Mouse (Mus musculus): ENCODE measurements around the gene Parvb. TPM values are rescaled to one million over a fixed set of nuclear protein-coding genes. Genes with fewer than 3 reads are reported as not detected.

Parvb gene
- polyA plus RNA-seq, 1 experiment, result 54.5 TPM

GRCm38 (mm10) chr15:84349915-84350738 lies 118.3 kb downstream of the Parvb start:
- TF ChIP-seq POLR2A (IDR thresholded peaks at IDR 0.05; ENCODE audit: insufficient read depth, low read length) (no peak), EP300 (IDR thresholded peaks at IDR 0.05; ENCODE audit: insufficient read depth, low read depth, low read length) (no peak), CTCF (IDR thresholded peaks at IDR 0.05; ENCODE audit: low read depth, low read length) (no peak)
- Histone ChIP-seq H3K9me3 (replicated peaks; ENCODE audit: control insufficient read depth, insufficient read depth, low read length, poor library complexity, severe bottlenecking) (peaks cover 7% of the 10 kb centered on the region), H3K9ac (ENCODE audit: low read depth, poor library complexity, severe bottlenecking) (no peak overlapping the region), H3K4me1 (ENCODE audit: control insufficient read depth, insufficient read depth, low read length) (no peaks in the 10 kb centered on the region), H3K36me3 (ENCODE audit: control insufficient read depth, insufficient read depth, low read length, poor library complexity, severe bottlenecking) (no peaks in the 10 kb centered on the region), H3K4me3 (ENCODE audit: low read depth, low read length) (no peak overlapping the region), H3K27ac (ENCODE audit: insufficient read depth, low read length) (no peak overlapping the region), H3K27me3 (ENCODE audit: control insufficient read depth, insufficient read depth, low read length, poor library complexity, severe bottlenecking) (no peaks in the 10 kb centered on the region)

GRCm38 (mm10) chr15:84351342-84351741 lies 119.5 kb downstream of the Parvb start:
- no peaks in the 10 kb centered on the region for H3K4me1 ChIP-seq (ENCODE audit: control insufficient read depth, insufficient read depth, low read length)
- no peak overlapping the region for H3K4me3 ChIP-seq (ENCODE audit: low read depth, low read length)
- H3K9me3 ChIP-seq (replicated peaks; ENCODE audit: control insufficient read depth, insufficient read depth, low read length, poor library complexity, severe bottlenecking), result peaks cover 7% of the 10 kb centered on the region
- H3K27me3 ChIP-seq (ENCODE audit: control insufficient read depth, insufficient read depth, low read length, poor library complexity, severe bottlenecking), result no peaks in the 10 kb centered on the region
- H3K9ac ChIP-seq (ENCODE audit: low read depth, poor library complexity, severe bottlenecking), result no peak overlapping the region
- no peak overlapping the region for H3K27ac ChIP-seq (ENCODE audit: insufficient read depth, low read length)
- no peaks in the 10 kb centered on the region for H3K36me3 ChIP-seq (ENCODE audit: control insufficient read depth, insufficient read depth, low read length, poor library complexity, severe bottlenecking)
- TF ChIP-seq POLR2A (IDR thresholded peaks at IDR 0.05; ENCODE audit: insufficient read depth, low read length) (no peak), CTCF (IDR thresholded peaks at IDR 0.05; ENCODE audit: low read depth, low read length) (no peak), EP300 (IDR thresholded peaks at IDR 0.05; ENCODE audit: insufficient read depth, low read depth, low read length) (no peak)

- peaks cover 7% of the 10 kb centered on the region for H3K9me3 ChIP-seq (replicated peaks; ENCODE audit: control insufficient read depth, insufficient read depth, low read length, poor library complexity, severe bottlenecking)
- H3K27me3 ChIP-seq (ENCODE audit: control insufficient read depth, insufficient read depth, low read length, poor library complexity, severe bottlenecking), result no peaks in the 10 kb centered on the region
- no peak overlapping the region for H3K9ac ChIP-seq (ENCODE audit: low read depth, poor library complexity, severe bottlenecking)
- H3K4me3 ChIP-seq (ENCODE audit: low read depth, low read length), result no peak overlapping the region
- H3K27ac ChIP-seq (ENCODE audit: insufficient read depth, low read length), result no peak overlapping the region
- no peaks in the 10 kb centered on the region for H3K4me1 ChIP-seq (ENCODE audit: control insufficient read depth, insufficient read depth, low read length)
- TF ChIP-seq CTCF (IDR thresholded peaks at IDR 0.05; ENCODE audit: low read depth, low read length), result no peak
- TF ChIP-seq POLR2A (IDR thresholded peaks at IDR 0.05; ENCODE audit: insufficient read depth, low read length), result no peak
- TF ChIP-seq EP300 (IDR thresholded peaks at IDR 0.05; ENCODE audit: insufficient read depth, low read depth, low read length), result no peak
- no peaks in the 10 kb centered on the region for H3K36me3 ChIP-seq (ENCODE audit: control insufficient read depth, insufficient read depth, low read length, poor library complexity, severe bottlenecking)
These were observed 120.3 kb downstream of the Parvb start for GRCm38 (mm10) chr15:84351915-84352844.

- Histone ChIP-seq H3K9me3 (replicated peaks; ENCODE audit: control insufficient read depth, insufficient read depth, low read length, poor library complexity, severe bottlenecking) (no peaks in the 10 kb centered on the region), H3K27ac (ENCODE audit: insufficient read depth, low read length) (no peak overlapping the region), H3K27me3 (ENCODE audit: control insufficient read depth, insufficient read depth, low read length, poor library complexity, severe bottlenecking) (no peaks in the 10 kb centered on the region), H3K4me1 (ENCODE audit: control insufficient read depth, insufficient read depth, low read length) (no peaks in the 10 kb centered on the region), H3K9ac (ENCODE audit: low read depth, poor library complexity, severe bottlenecking) (no peak overlapping the region), H3K36me3 (ENCODE audit: control insufficient read depth, insufficient read depth, low read length, poor library complexity, severe bottlenecking) (no peaks in the 10 kb centered on the region), H3K4me3 (ENCODE audit: low read depth, low read length) (no peak overlapping the region)
- TF ChIP-seq POLR2A (IDR thresholded peaks at IDR 0.05; ENCODE audit: insufficient read depth, low read length) (no peak), CTCF (IDR thresholded peaks at IDR 0.05; ENCODE audit: low read depth, low read length) (no peak), EP300 (IDR thresholded peaks at IDR 0.05; ENCODE audit: insufficient read depth, low read depth, low read length) (no peak)
These were observed 123.2 kb downstream of the Parvb start for GRCm38 (mm10) chr15:84355081-84355480.

GRCm38 (mm10) chr15:84364746-84365145 lies 132.9 kb downstream of the Parvb start:
- Histone ChIP-seq H3K4me3 (ENCODE audit: low read depth, low read length) (no peak overlapping the region), H3K9ac (ENCODE audit: low read depth, poor library complexity, severe bottlenecking) (no peak overlapping the region), H3K27ac (ENCODE audit: insufficient read depth, low read length) (no peak overlapping the region), H3K36me3 (ENCODE audit: control insufficient read depth, insufficient read depth, low read length, poor library complexity, severe bottlenecking) (no peaks in the 10 kb centered on the region), H3K9me3 (replicated peaks; ENCODE audit: control insufficient read depth, insufficient read depth, low read length, poor library complexity, severe bottlenecking) (no peaks in the 10 kb centered on the region), H3K27me3 (ENCODE audit: control insufficient read depth, insufficient read depth, low read length, poor library complexity, severe bottlenecking) (no peaks in the 10 kb centered on the region), H3K4me1 (ENCODE audit: control insufficient read depth, insufficient read depth, low read length) (no peaks in the 10 kb centered on the region)
- TF ChIP-seq EP300 (IDR thresholded peaks at IDR 0.05; ENCODE audit: insufficient read depth, low read depth, low read length), result no peak
- TF ChIP-seq CTCF (IDR thresholded peaks at IDR 0.05; ENCODE audit: low read depth, low read length), result no peak
- no peak for TF ChIP-seq POLR2A (IDR thresholded peaks at IDR 0.05; ENCODE audit: insufficient read depth, low read length)

Other genes with a start within 250 kb of the Parvb start
- gene Efcab6, start 166.7 kb upstream of the Parvb start, polyA plus RNA-seq (2011; ENCODE audit: insufficient read depth, insufficient read length, low read depth, missing spikeins), result 1.1 TPM in 1 of 2 replicates, not detected in the other
- gene Sult4a1, start 126.3 kb upstream of the Parvb start, polyA plus RNA-seq (2011; ENCODE audit: insufficient read depth, insufficient read length, low read depth, missing spikeins), result 16.2 and 17.6 TPM in 2 replicates
- not detected in 2 replicates for gene Pnpla5, start 108.9 kb upstream of the Parvb start, polyA plus RNA-seq (2011; ENCODE audit: insufficient read depth, insufficient read length, low read depth, missing spikeins)
- gene Pnpla3, start 64.2 kb upstream of the Parvb start, polyA plus RNA-seq (2011; ENCODE audit: insufficient read depth, insufficient read length, low read depth, missing spikeins), result 0.61 and 0.68 TPM in 2 replicates
- gene Samm50, start 39.8 kb upstream of the Parvb start, polyA plus RNA-seq (2011; ENCODE audit: insufficient read depth, insufficient read length, low read depth, missing spikeins), result 114 and 120 TPM in 2 replicates
- gene Parvg, start 92.0 kb downstream of the Parvb start, polyA plus RNA-seq (2011; ENCODE audit: insufficient read depth, insufficient read length, low read depth, missing spikeins), result 1.1 TPM in 1 of 2 replicates, not detected in the other
- gene Shisal1, start 215.1 kb downstream of the Parvb start, polyA plus RNA-seq (2011; ENCODE audit: insufficient read depth, insufficient read length, low read depth, missing spikeins), result 0.30 and 0.44 TPM in 2 replicates